Mouse (Mus musculus) hindlimb bud, embryonic 11.5 days (tissue): ENCODE measurements at regions not wholly inside any gene's neighbourhood (a gene's known extent, or its start where the extent isn't known, plus 50 kb on each side); places are given as distances from the start of the nearest gene placed in this dataset.

Source experiments
- DNase-seq: peaks from one replicate; pipeline ENCODE4 v3.0.0-alpha.2; 2012; ENCODE audit warnings: low read depth, low spot score; ENCODE audit errors: extremely low spot score

DNA sequence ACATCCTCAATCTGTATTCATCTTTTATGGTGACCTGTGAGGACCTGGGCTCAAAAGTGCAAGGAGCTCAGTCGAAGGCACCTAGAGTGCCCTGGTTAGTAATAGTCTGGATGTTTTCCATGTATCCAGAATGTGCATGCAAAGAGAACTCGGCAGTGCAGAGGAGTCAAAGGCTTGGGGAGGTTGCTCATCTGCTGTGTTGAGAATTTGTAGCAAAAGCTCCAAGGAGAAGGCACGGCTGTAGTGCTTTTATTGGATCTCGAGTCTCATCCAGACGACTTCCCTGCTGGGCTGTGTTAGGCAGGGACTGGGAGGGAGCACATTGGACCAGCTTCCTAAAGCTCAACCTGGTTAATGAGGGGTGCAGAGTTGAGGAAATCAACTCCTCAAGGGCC is 97.3 kb upstream of the Wscd1 start:
- no peak for DNase-seq

DNA sequence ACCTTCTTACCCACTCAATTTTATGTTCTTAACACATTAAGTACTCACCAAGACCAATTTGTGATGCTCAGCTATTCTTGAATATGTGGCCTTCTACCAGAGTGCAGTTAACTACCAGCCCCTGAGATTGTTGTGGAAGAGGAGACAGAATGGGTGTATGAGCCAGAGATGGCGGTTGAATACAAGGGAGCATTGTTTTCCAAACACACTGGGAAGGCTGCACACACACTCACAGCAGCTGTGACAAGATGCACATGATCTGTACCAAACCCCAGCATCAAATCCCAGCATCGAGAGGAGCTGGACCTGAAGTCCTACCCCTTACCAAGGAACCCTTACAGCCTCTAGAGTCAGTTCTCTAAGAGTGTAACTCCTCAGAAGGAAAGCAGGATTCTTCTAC is 91.4 kb upstream of the Wscd1 start:
- no peak for DNase-seq

DNA sequence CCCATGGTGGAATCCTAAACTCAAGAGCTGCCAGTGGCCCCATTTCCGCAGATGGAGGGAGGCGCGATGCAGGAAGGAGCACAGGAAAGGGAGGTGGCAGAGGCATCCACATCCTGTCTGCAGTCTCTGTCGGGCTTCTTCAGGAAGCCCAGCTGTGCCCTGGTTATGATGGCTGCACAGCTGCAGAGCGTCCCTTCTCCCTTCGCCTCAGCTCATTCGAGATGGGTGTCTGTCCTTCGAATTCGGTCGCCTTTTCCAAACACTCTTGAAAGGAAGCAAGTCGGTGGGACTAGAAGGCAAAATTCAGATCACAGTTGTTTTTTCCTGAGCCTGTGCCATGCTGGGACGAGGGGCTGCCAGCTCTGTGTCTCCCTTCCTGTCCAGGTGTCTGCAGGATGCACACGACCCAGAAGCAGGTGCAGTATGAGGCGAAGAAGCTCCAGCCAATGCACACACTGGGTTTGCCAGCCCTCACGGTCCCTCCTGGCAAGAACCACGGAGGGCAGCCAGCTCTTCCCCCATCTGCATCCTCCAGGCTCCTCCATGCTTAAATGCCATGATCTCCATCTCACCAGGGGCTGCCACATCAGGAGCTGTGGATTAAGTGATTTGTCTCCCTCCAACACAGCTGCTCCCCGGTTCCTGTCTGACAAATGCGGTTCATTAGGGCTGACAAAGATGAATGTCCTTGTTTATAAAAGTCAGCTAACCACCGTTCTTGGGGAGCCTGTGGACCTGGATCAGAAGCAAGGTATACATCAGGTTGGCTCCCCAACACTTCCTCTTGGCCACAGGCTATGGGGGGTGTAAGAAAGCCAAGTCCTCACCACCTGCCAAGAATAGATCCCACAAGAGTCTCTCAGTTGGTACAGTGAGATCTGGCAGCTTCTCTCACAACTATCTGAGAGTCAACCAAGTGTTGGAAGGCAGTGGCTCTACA is 79.3 kb upstream of the Wscd1 start:
- DNase-seq, result no peak

GRCm38 (mm10) chr11:71672171-71673050 is 77.3 kb upstream of the Wscd1 start:
- no peak for DNase-seq

- DNase-seq, result no peak
Observed at GRCm38 (mm10) chr11:71674319-71674718, 75.4 kb upstream of the Wscd1 start.

DNA sequence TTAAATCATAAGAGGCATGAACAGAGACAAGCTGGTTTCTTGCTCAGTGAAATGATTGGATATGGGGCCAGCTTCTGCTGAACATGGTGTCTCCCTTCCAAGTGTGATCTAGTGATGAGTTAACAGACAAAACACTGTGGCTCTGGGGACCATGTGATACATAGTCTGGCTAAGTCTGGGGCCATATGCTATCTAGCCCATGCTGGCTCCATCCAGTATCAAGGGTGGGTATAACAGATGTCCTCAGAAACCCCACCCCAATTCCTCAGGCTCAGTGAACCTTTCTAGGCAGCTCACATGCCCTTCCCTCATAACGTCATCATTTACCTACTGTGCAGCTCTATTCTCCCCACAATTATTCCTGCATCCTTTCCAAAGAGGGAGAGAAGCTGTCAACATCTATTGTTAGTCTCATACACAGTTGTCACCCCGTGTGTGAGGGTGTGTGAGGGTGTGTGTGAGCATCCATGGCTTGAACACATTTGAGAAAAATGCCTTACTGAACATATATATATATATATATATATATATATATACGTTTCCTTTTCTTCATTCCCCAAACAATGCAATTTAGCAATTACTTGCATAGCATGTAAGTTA is 73.9 kb upstream of the Wscd1 start:
- no peak for DNase-seq

DNA sequence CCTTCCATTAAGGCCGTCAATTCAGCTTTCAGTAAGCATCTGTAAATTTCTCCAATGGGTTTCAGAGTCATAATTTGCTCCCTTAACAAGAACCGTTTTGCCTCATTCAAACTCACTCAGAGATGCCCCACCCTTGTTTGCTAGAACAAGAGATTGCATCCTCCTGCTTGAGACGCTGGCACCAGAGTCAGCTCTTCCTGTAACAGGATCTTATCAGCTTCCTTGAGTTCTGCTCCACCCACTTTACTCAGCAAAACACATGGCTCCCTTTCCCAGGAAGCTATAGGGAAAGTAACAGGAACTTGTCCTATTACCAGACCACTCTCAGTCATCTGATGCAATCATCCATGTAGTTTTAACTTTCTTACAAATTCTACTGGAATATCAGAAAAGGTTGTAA is 52.7 kb upstream of the Wscd1 start:
- DNase-seq, result no peak

DNA sequence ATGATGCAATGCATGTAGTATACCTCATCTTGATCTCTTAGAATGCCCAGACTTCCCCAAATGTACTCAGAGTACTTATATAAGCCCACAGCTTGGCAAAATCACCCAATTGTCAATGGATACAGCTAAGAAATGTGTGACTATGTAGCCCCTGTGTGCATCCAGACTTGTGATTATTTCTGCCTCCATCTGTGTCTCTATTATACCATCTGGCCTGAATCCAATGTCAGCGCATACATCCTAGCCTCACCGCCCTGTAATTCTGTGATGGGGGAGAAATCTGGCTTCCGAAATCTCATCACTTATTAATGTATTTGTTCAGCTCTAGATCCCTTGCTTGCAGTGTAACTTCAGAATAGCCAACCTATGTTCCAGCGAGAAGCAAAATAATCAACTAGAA is 50.9 kb upstream of the Wscd1 start:
- DNase-seq, result no peak
